Mouse (Mus musculus): ENCODE data around the gene Fibp. TPM values are rescaled to one million over a fixed set of nuclear protein-coding genes. Genes with fewer than 3 reads are reported as not detected.
A peak's percentile ranks its signal among the peaks of the same experiment; 100 is the strongest.

The Fibp gene
- polyA plus RNA-seq, 1 experiment from 2014 or later, result 101 TPM

GRCm38 (mm10) chr19:5448354-5449150 lies 11.9 kb upstream of the Fibp start:
- Histone ChIP-seq H3K4me2 (ENCODE audit: low read length) (peak overlapping the region; percentile 98), H3K27ac (replicated peaks in 1 of 2; ENCODE audit: control insufficient read depth in 1 of 2, insufficient read depth in 1 of 2, low read depth in 2 of 2, low read length in 2 of 2) (no peak overlapping the region), H3K36me3 (ENCODE audit: control insufficient read depth, insufficient read depth, low read length) (peaks cover under 1% of the 10 kb centered on the region), H3K9ac (ENCODE audit: low read length) (peak overlapping the region; percentile 54; the same call in 1 of the 2 replicates), H3K9me3 (ENCODE audit: control insufficient read depth, low read length) (no peaks in the 10 kb centered on the region), H3K27me3 (ENCODE audit: control insufficient read depth, insufficient read depth, low read length) (peaks cover 46% of the 10 kb centered on the region), H3K4me3 (ENCODE audit: control insufficient read depth in 1 of 2, insufficient read depth in 1 of 2, low read depth in 1 of 2, low read length in 2 of 2) (peak overlapping the region; percentile 49 to 58), H3K4me1 (ENCODE audit: control insufficient read depth in 2 of 2, insufficient read depth in 2 of 2, low read length in 2 of 2) (peaks cover 0 to 14% of the 10 kb centered on the region in 2 experiments; a peak in 3 of 4 replicates)
- WGBS, result 6% methylated on average over 36 of the region's 36 CpGs
- no peak for ATAC-seq (ENCODE audit: insufficient number of reproducible peaks, insufficient read depth, low FRiP score, low read depth)

GRCm38 (mm10) chr19:5449673-5450072 lies 10.7 kb upstream of the Fibp start:
- WGBS, result 69% methylated on average over 3 of the region's 3 CpGs
- H3K9me3 ChIP-seq (ENCODE audit: control insufficient read depth, low read length), result no peaks in the 10 kb centered on the region
- no peak overlapping the region for H3K27ac ChIP-seq (replicated peaks in 1 of 2; ENCODE audit: control insufficient read depth in 1 of 2, insufficient read depth in 1 of 2, low read depth in 2 of 2, low read length in 2 of 2)
- no peak overlapping the region for H3K9ac ChIP-seq (ENCODE audit: low read length)
- no peak overlapping the region for H3K4me2 ChIP-seq (ENCODE audit: low read length)
- no peak overlapping the region for H3K4me3 ChIP-seq (ENCODE audit: control insufficient read depth in 1 of 2, insufficient read depth in 1 of 2, low read depth in 1 of 2, low read length in 2 of 2)
- H3K4me1 ChIP-seq (ENCODE audit: control insufficient read depth in 2 of 2, insufficient read depth in 2 of 2, low read length in 2 of 2), result peaks cover 0 to 15% of the 10 kb centered on the region in 2 experiments; a peak in 3 of 4 replicates
- H3K27me3 ChIP-seq (ENCODE audit: control insufficient read depth, insufficient read depth, low read length), result peaks cover 42% of the 10 kb centered on the region
- ATAC-seq (ENCODE audit: insufficient number of reproducible peaks, insufficient read depth, low FRiP score, low read depth), result no peak
- peaks cover 12% of the 10 kb centered on the region for H3K36me3 ChIP-seq (ENCODE audit: control insufficient read depth, insufficient read depth, low read length)

- peaks cover 6 to 32% of the 10 kb centered on the region in 2 experiments for H3K4me1 ChIP-seq (ENCODE audit: control insufficient read depth in 2 of 2, insufficient read depth in 2 of 2, low read length in 2 of 2)
- H3K4me2 ChIP-seq (ENCODE audit: low read length), result no peak overlapping the region
- no peaks in the 10 kb centered on the region for H3K9me3 ChIP-seq (ENCODE audit: control insufficient read depth, low read length)
- 75% methylated on average over 6 of the region's 6 CpGs for WGBS
- peaks cover 28% of the 10 kb centered on the region for H3K27me3 ChIP-seq (ENCODE audit: control insufficient read depth, insufficient read depth, low read length)
- no peak overlapping the region for H3K27ac ChIP-seq (replicated peaks in 1 of 2; ENCODE audit: control insufficient read depth in 1 of 2, insufficient read depth in 1 of 2, low read depth in 2 of 2, low read length in 2 of 2)
- no peak for ATAC-seq (ENCODE audit: insufficient number of reproducible peaks, insufficient read depth, low FRiP score, low read depth)
- no peak overlapping the region for H3K9ac ChIP-seq (ENCODE audit: low read length)
- H3K4me3 ChIP-seq (ENCODE audit: control insufficient read depth in 1 of 2, insufficient read depth in 1 of 2, low read depth in 1 of 2, low read length in 2 of 2), result no peak overlapping the region
- peaks cover 15% of the 10 kb centered on the region for H3K36me3 ChIP-seq (ENCODE audit: control insufficient read depth, insufficient read depth, low read length)
Observed at GRCm38 (mm10) chr19:5451766-5452165, 8.6 kb upstream of the Fibp start.

GRCm38 (mm10) chr19:5455037-5455436 lies 5.4 kb upstream of the Fibp start:
- Histone ChIP-seq H3K27me3 (ENCODE audit: control insufficient read depth, insufficient read depth, low read length) (no peaks in the 10 kb centered on the region; the same call in 1 of the 2 replicates), H3K4me3 (ENCODE audit: control insufficient read depth in 1 of 2, insufficient read depth in 1 of 2, low read depth in 1 of 2, low read length in 2 of 2) (peak overlapping the region; percentile 69 to 92), H3K4me1 (ENCODE audit: control insufficient read depth in 2 of 2, insufficient read depth in 2 of 2, low read length in 2 of 2) (peaks cover 9 to 26% of the 10 kb centered on the region in 2 experiments)

GRCm38 (mm10) chr19:5455568-5455967 lies 4.8 kb upstream of the Fibp start:
- peak overlapping the region; percentile 97 for H3K4me2 ChIP-seq (ENCODE audit: low read length)
- ATAC-seq (ENCODE audit: insufficient number of reproducible peaks, insufficient read depth, low FRiP score, low read depth), result no peak
- H3K9ac ChIP-seq (ENCODE audit: low read length), result peak overlapping the region; percentile 89
- H3K4me1 ChIP-seq (ENCODE audit: control insufficient read depth in 2 of 2, insufficient read depth in 2 of 2, low read length in 2 of 2), result peaks cover 9 to 27% of the 10 kb centered on the region in 2 experiments
- H3K4me3 ChIP-seq (ENCODE audit: control insufficient read depth in 1 of 2, insufficient read depth in 1 of 2, low read depth in 1 of 2, low read length in 2 of 2), result peak overlapping the region; percentile 69 to 92
- H3K27me3 ChIP-seq (ENCODE audit: control insufficient read depth, insufficient read depth, low read length), result no peaks in the 10 kb centered on the region
- no peaks in the 10 kb centered on the region for H3K9me3 ChIP-seq (ENCODE audit: control insufficient read depth, low read length)
- WGBS, result 51% methylated on average over 8 of the region's 8 CpGs
- peaks cover 15% of the 10 kb centered on the region for H3K36me3 ChIP-seq (ENCODE audit: control insufficient read depth, insufficient read depth, low read length)
- H3K27ac ChIP-seq (replicated peaks in 1 of 2; ENCODE audit: control insufficient read depth in 1 of 2, insufficient read depth in 1 of 2, low read depth in 2 of 2, low read length in 2 of 2), result peak overlapping the region; percentile 58 to 94

More at GRCm38 (mm10) chr19:5455037-5455436, 5.4 kb upstream of the Fibp start:
- Histone ChIP-seq H3K4me2 (ENCODE audit: low read length) (peak overlapping the region; percentile 97), H3K27ac (replicated peaks in 1 of 2; ENCODE audit: control insufficient read depth in 1 of 2, insufficient read depth in 1 of 2, low read depth in 2 of 2, low read length in 2 of 2) (peak overlapping the region in 1 of 2 experiments; percentile 94; a peak in 1 of 4 replicates), H3K9ac (ENCODE audit: low read length) (peak overlapping the region; percentile 89), H3K9me3 (ENCODE audit: control insufficient read depth, low read length) (no peaks in the 10 kb centered on the region), H3K36me3 (ENCODE audit: control insufficient read depth, insufficient read depth, low read length) (peaks cover 15% of the 10 kb centered on the region)
- 75% methylated on average over 12 of the region's 12 CpGs for WGBS
- no peak for ATAC-seq (ENCODE audit: insufficient number of reproducible peaks, insufficient read depth, low FRiP score, low read depth)

GRCm38 (mm10) chr19:5456241-5456921 lies 4.0 kb upstream of the Fibp start:
- Histone ChIP-seq H3K27me3 (ENCODE audit: control insufficient read depth, insufficient read depth, low read length) (no peaks in the 10 kb centered on the region), H3K9me3 (ENCODE audit: control insufficient read depth, low read length) (no peaks in the 10 kb centered on the region), H3K9ac (ENCODE audit: low read length) (peak overlapping the region; percentile 89), H3K4me1 (ENCODE audit: control insufficient read depth in 2 of 2, insufficient read depth in 2 of 2, low read length in 2 of 2) (peaks cover 11 to 32% of the 10 kb centered on the region in 2 experiments), H3K4me2 (ENCODE audit: low read length) (peak overlapping the region; percentile 97), H3K36me3 (ENCODE audit: control insufficient read depth, insufficient read depth, low read length) (peaks cover 15% of the 10 kb centered on the region), H3K4me3 (ENCODE audit: control insufficient read depth in 1 of 2, insufficient read depth in 1 of 2, low read depth in 1 of 2, low read length in 2 of 2) (peak overlapping the region; percentile 69 to 92), H3K27ac (replicated peaks in 1 of 2; ENCODE audit: control insufficient read depth in 1 of 2, insufficient read depth in 1 of 2, low read depth in 2 of 2, low read length in 2 of 2) (peak overlapping the region; percentile 90 to 94)
- 0 out of 2 replicates have a peak, but pooled peaks have one; percentile 4 for ATAC-seq (ENCODE audit: insufficient number of reproducible peaks, insufficient read depth, low FRiP score, low read depth)
- WGBS, result 4% methylated on average over 26 of the region's 26 CpGs

- WGBS, result under 1% methylated on average over 68 of the region's 70 CpGs
- Histone ChIP-seq H3K9me3 (ENCODE audit: control insufficient read depth, low read length) (no peaks in the 10 kb centered on the region), H3K4me1 (ENCODE audit: control insufficient read depth in 2 of 2, insufficient read depth in 2 of 2, low read length in 2 of 2) (peaks cover 11 to 33% of the 10 kb centered on the region in 2 experiments), H3K27ac (replicated peaks in 1 of 2; ENCODE audit: control insufficient read depth in 1 of 2, insufficient read depth in 1 of 2, low read depth in 2 of 2, low read length in 2 of 2) (peak overlapping the region; percentile 90 to 94), H3K4me2 (ENCODE audit: low read length) (peak overlapping the region; percentile 97), H3K9ac (ENCODE audit: low read length) (peak overlapping the region; percentile 89), H3K36me3 (ENCODE audit: control insufficient read depth, insufficient read depth, low read length) (peaks cover 22% of the 10 kb centered on the region), H3K27me3 (ENCODE audit: control insufficient read depth, insufficient read depth, low read length) (no peaks in the 10 kb centered on the region), H3K4me3 (ENCODE audit: control insufficient read depth in 1 of 2, insufficient read depth in 1 of 2, low read depth in 1 of 2, low read length in 2 of 2) (peak overlapping the region; percentile 69 to 92)
- ATAC-seq (ENCODE audit: insufficient number of reproducible peaks, insufficient read depth, low FRiP score, low read depth), result peak; percentile 84
Observed at GRCm38 (mm10) chr19:5456922-5457745, 3.3 kb upstream of the Fibp start.

Measured in heart, embryonic 14.5 days (tissue).